Comparison of ENCODE assay signal across 33 mouse cellular contexts in genomic region chr14:37006489-37006888, GRCm38 (mm10). TPM values are rescaled to one million over a fixed set of nuclear protein-coding genes. Genes with fewer than 3 reads are reported as not detected.
"Had no signal": no experiment of that assay in that cellular context is flagged by ENCODE, and none has a peak within 500 bp of the region (broad histone marks: within the 10 kb centered on the region; RNA-seq: fewer than 3 reads in every experiment).

No protein-coding gene starts in this region.

- H3K27ac ChIP-seq: kidney, postnatal 0 days; layer of hippocampus, adult 2 months; left cerebral cortex, adult 2 months; liver, embryonic 13.5 days; stomach, postnatal 0 days had no signal

- H3K36me3 ChIP-seq: liver, embryonic 13.5 days had no signal

- H3K4me3 ChIP-seq: layer of hippocampus, adult 2 months; left cerebral cortex, adult 2 months; liver, embryonic 13.5 days had no signal

- H3K9ac ChIP-seq: liver, embryonic 13.5 days had no signal

- H3K4me1 ChIP-seq: liver, embryonic 13.5 days had no signal

- DNase-seq: kidney, postnatal 25 days; layer of hippocampus, adult 9-11 months; layer of hippocampus, postnatal 36 days; liver, embryonic 13.5 days; lung, adult 2 months; lung, postnatal 14 days; lung, postnatal 4 days; right cerebral cortex, adult 18-20 months; right cerebral cortex, postnatal 14 days; right cerebral cortex, postnatal 4 days; thymus, postnatal 25 days had no signal

- H3K27me3 ChIP-seq: liver, embryonic 13.5 days had no signal

- H3K9me3 ChIP-seq: liver, embryonic 13.5 days had no signal

- H3K4me2 ChIP-seq: liver, embryonic 13.5 days; midbrain, embryonic 11.5 days had no signal

RNA-seq across cellular contexts. Expression of gene Rgr, which starts 42.3 kb away (rescaled TPM):
- total RNA-seq: layer of hippocampus, adult 2 months; layer of hippocampus, postnatal 36 days; left cerebral cortex, adult 2 months; left cerebral cortex, postnatal 10 days; left cerebral cortex, postnatal 36 days; liver, adult 2 months; megakaryocyte progenitor cell, adult 5-6 weeks; megakaryocyte-erythroid progenitor cell, adult 5-6 weeks; midbrain, postnatal 0 days had no signal
- polyA plus RNA-seq: kidney, embryonic 14.5 days; kidney, postnatal 0 days; large intestine, adult 2 months; limb, embryonic 11.5 days; liver, embryonic 13.5 days; liver, embryonic 16.5 days; lung, adult 2 months; lung, embryonic 16.5 days; midbrain, embryonic 11.5 days; midbrain, postnatal 0 days; neural tube, embryonic 11.5 days; neural tube, embryonic 14.5 days; stomach, embryonic 14.5 days; stomach, postnatal 0 days; thymus, postnatal 0 days had no signal

RNA-seq across cellular contexts. Expression of gene Lrit1, which starts 48.1 kb away (rescaled TPM):
- total RNA-seq: layer of hippocampus, adult 2 months; layer of hippocampus, postnatal 36 days; left cerebral cortex, adult 2 months; left cerebral cortex, postnatal 10 days; left cerebral cortex, postnatal 36 days; megakaryocyte progenitor cell, adult 5-6 weeks; megakaryocyte-erythroid progenitor cell, adult 5-6 weeks; midbrain, postnatal 0 days had no signal
- polyA plus RNA-seq: kidney, embryonic 14.5 days; kidney, postnatal 0 days; large intestine, adult 2 months; limb, embryonic 11.5 days; limb, embryonic 14.5 days; liver, embryonic 13.5 days; liver, embryonic 16.5 days; lung, adult 2 months; lung, embryonic 16.5 days; midbrain, embryonic 11.5 days; midbrain, embryonic 14.5 days; midbrain, postnatal 0 days; neural tube, embryonic 11.5 days; neural tube, embryonic 14.5 days; stomach, embryonic 14.5 days; stomach, postnatal 0 days; thymus, postnatal 0 days had no signal
